Mouse (Mus musculus) small intestine, adult 2 months (tissue): ENCODE results near the gene Etnk1. TPM values are rescaled to one million over a fixed set of nuclear protein-coding genes. Genes with fewer than 3 reads are reported as not detected.

Experiments
- H3K27ac ChIP-seq: fragments of 200-500 bp; 2 replicates; pipeline ENCODE4 v1.5.1; 2012; ENCODE audit warnings: low read depth, low read length, control low read depth, inconsistent platforms; ENCODE audit not compliant: insufficient read depth
- H3K27me3 ChIP-seq: fragments of 200-500 bp; 2 replicates; pipeline ENCODE4 v1.6.1; 2012; ENCODE audit warnings: mild to moderate bottlenecking, moderate library complexity, low read length, inconsistent platforms; ENCODE audit not compliant: control insufficient read depth, insufficient read depth
- H3K36me3 ChIP-seq: fragments of 200-500 bp; 2 replicates; pipeline ENCODE4 v1.6.1; 2012; ENCODE audit warnings: mild to moderate bottlenecking, low read length, control low read depth, inconsistent platforms; ENCODE audit not compliant: control insufficient read depth, insufficient read depth
- H3K4me1 ChIP-seq: fragments of 200-500 bp; 2 replicates; pipeline ENCODE4 v1.6.1; 2012; ENCODE audit warnings: low read length, inconsistent platforms, mixed read lengths; ENCODE audit not compliant: control insufficient read depth, insufficient read depth, insufficient read length
- H3K4me3 ChIP-seq: fragments of 200-500 bp; 2 replicates; pipeline ENCODE4 v1.5.1; 2012; ENCODE audit warnings: low read depth, mild to moderate bottlenecking, control low read depth, inconsistent platforms, low read length, moderate library complexity
- CTCF ChIP-seq: fragments of 200-500 bp; IDR thresholded peaks from 2 replicates; pipeline ENCODE4 v1.5.1; 2012; ENCODE audit warnings: low read depth, mild to moderate bottlenecking, control low read depth, inconsistent platforms, low read length, moderate library complexity, mixed read lengths; ENCODE audit not compliant: insufficient replicate concordance, insufficient read length; ENCODE audit errors: extremely low read depth
- POLR2A ChIP-seq: fragments of 200-500 bp; IDR thresholded peaks from 2 replicates; pipeline ENCODE4 v1.6.1; 2012; ENCODE audit warnings: low read depth, mild to moderate bottlenecking, control low read depth, inconsistent platforms, low read length, moderate library complexity
- WGBS: fragments of 180-500 bp; shearing (Covaris S2); methylation state at CpG from one replicate; pipeline ENCODE4 v1.1.7; 2018; 5-methylcytosine and 5-hydroxymethylcytosine counted together
- polyA plus RNA-seq: library from polyadenylated mRNA; depleted of rRNA; stranded (reverse); fragments of >200 nt; gene quantifications from 2 replicates; pipeline ENCODE4 v1.2.3, GENCODE M21; 2012

The Etnk1 gene
- polyA plus RNA-seq, 1 experiment = 77.7 TPM

- 84% methylated on average over 4 of the region's 4 CpGs for WGBS
- H3K4me1 ChIP-seq = peaks cover 11% of the 10 kb centered on the region; the same call in 1 of the 2 replicates
Observed at GRCm38 (mm10) chr6:143142861-143143260, 24.2 kb upstream of the Etnk1 start.

GRCm38 (mm10) chr6:143143321-143143720, 23.7 kb upstream of the Etnk1 start:
- H3K27ac ChIP-seq = no peak overlapping the region
- no peaks in the 10 kb centered on the region for H3K36me3 ChIP-seq
- TF ChIP-seq CTCF = no peak
- no peak for TF ChIP-seq POLR2A
- H3K27me3 ChIP-seq = no peaks in the 10 kb centered on the region
- peaks cover 11% of the 10 kb centered on the region; the same call in 1 of the 2 replicates for H3K4me1 ChIP-seq
- H3K4me3 ChIP-seq = no peak overlapping the region
- 92% methylated on average over 9 of the region's 9 CpGs for WGBS

More at GRCm38 (mm10) chr6:143142861-143143260, 24.2 kb upstream of the Etnk1 start:
- peak overlapping the region; percentile 36; the same call in 1 of the 2 replicates for H3K27ac ChIP-seq
- H3K27me3 ChIP-seq = no peaks in the 10 kb centered on the region
- H3K4me3 ChIP-seq = no peak overlapping the region
- TF ChIP-seq POLR2A (no peak), CTCF (no peak)
- no peaks in the 10 kb centered on the region for H3K36me3 ChIP-seq

GRCm38 (mm10) chr6:143143775-143144273, 23.2 kb upstream of the Etnk1 start:
- H3K36me3 ChIP-seq = no peaks in the 10 kb centered on the region
- no peak overlapping the region for H3K4me3 ChIP-seq
- H3K4me1 ChIP-seq = peaks cover 11% of the 10 kb centered on the region; the same call in 1 of the 2 replicates
- no peaks in the 10 kb centered on the region for H3K27me3 ChIP-seq
- no peak for TF ChIP-seq CTCF
- TF ChIP-seq POLR2A = no peak
- 66% methylated on average over 19 of the region's 19 CpGs for WGBS
- H3K27ac ChIP-seq = no peak overlapping the region

GRCm38 (mm10) chr6:143144556-143144955, 22.5 kb upstream of the Etnk1 start:
- Histone ChIP-seq H3K27ac (peak overlapping the region; percentile 84), H3K27me3 (no peaks in the 10 kb centered on the region), H3K36me3 (no peaks in the 10 kb centered on the region), H3K4me1 (peaks cover 11% of the 10 kb centered on the region; the same call in 1 of the 2 replicates), H3K4me3 (no peak overlapping the region)
- TF ChIP-seq CTCF (no peak), POLR2A (no peak)
- 80% methylated on average over 2 of the region's 2 CpGs for WGBS

- no peak overlapping the region for H3K4me3 ChIP-seq
Observed at GRCm38 (mm10) chr6:143145051-143145450, 22.0 kb upstream of the Etnk1 start.

GRCm38 (mm10) chr6:143146756-143147155, 20.3 kb upstream of the Etnk1 start:
- Histone ChIP-seq H3K27me3 (no peaks in the 10 kb centered on the region), H3K4me1 (peaks cover 12% of the 10 kb centered on the region; the same call in 1 of the 2 replicates), H3K27ac (no peak overlapping the region; the same call in 1 of the 2 replicates), H3K36me3 (no peaks in the 10 kb centered on the region), H3K4me3 (no peak overlapping the region)
- 50% methylated on average over 8 of the region's 8 CpGs for WGBS
- TF ChIP-seq CTCF = no peak
- TF ChIP-seq POLR2A = no peak

More at GRCm38 (mm10) chr6:143145051-143145450, 22.0 kb upstream of the Etnk1 start:
- no peak for TF ChIP-seq POLR2A
- no peak for TF ChIP-seq CTCF
- Histone ChIP-seq H3K4me1 (peaks cover 11% of the 10 kb centered on the region; the same call in 1 of the 2 replicates), H3K27me3 (no peaks in the 10 kb centered on the region), H3K36me3 (no peaks in the 10 kb centered on the region), H3K27ac (peak overlapping the region; percentile 84)
- WGBS = 21% methylated on average over 7 of the region's 7 CpGs

- TF ChIP-seq POLR2A (no peak), CTCF (no peak)
- Histone ChIP-seq H3K4me1 (peaks cover 16% of the 10 kb centered on the region), H3K27me3 (no peaks in the 10 kb centered on the region), H3K4me3 (no peak overlapping the region), H3K27ac (no peak overlapping the region), H3K36me3 (no peaks in the 10 kb centered on the region)
Observed at GRCm38 (mm10) chr6:143148868-143149267, 18.2 kb upstream of the Etnk1 start.
